Comparison of ENCODE assay signal across 8 mouse cellular contexts in genomic region chrX:72917884-72918681, GRCm38 (mm10). TPM values are rescaled to one million over a fixed set of nuclear protein-coding genes. Genes with fewer than 3 reads are reported as not detected.
A peak's percentile ranks its signal among the peaks of the same experiment; 100 is the strongest.
DNase-seq lines count a peak whose midpoint lies in the region; ATAC-seq and TF ChIP-seq lines count a peak whose summit lies in the region.

Gene Cetn2, minus strand, starts transcription at chrX:72918411.
Gene Nsdhl, plus strand, starts transcription at chrX:72918557.

- peak within 1 kb of the TSS; percentile 63 for H3K9ac ChIP-seq in embryonic facial prominence, embryonic 14.5 days (ENCODE audit: low read depth, low read length)
- peak within 1 kb of the TSS; percentile 64 for H3K9ac ChIP-seq in heart, adult 2 months (ENCODE audit: low read depth, low read length)
- H3K9ac ChIP-seq in limb, embryonic 13.5 days = peak within 1 kb of the TSS; percentile 62
- H3K9ac ChIP-seq in midbrain, embryonic 16.5 days (ENCODE audit: low read depth, low read length) = peak within 1 kb of the TSS; percentile 69

- H3K27ac ChIP-seq in embryonic facial prominence, embryonic 14.5 days (replicated peaks; ENCODE audit: low read depth, low read length) = no peak within 1 kb of the TSS
- peak within 1 kb of the TSS; percentile 48 for H3K27ac ChIP-seq in heart, adult 2 months
- H3K27ac ChIP-seq in limb, embryonic 13.5 days = peak within 1 kb of the TSS; percentile 33; the same call in 1 of the 2 replicates
- H3K27ac ChIP-seq in midbrain, embryonic 16.5 days (ENCODE audit: low read length) = peak within 1 kb of the TSS; percentile 80

- intact Hi-C loops in heart, adult 2 months (cut with DNase I) = no loop called here

- 23% methylated on average over 30 of the region's 41 CpGs for WGBS in embryonic facial prominence, embryonic 14.5 days
- WGBS in heart, adult 2 months = 14% methylated on average over 41 of the region's 41 CpGs
- WGBS in limb, embryonic 13.5 days = 18% methylated on average over 41 of the region's 41 CpGs
- 12% methylated on average over 41 of the region's 41 CpGs for WGBS in midbrain, embryonic 16.5 days

- TF ChIP-seq CTCF in heart, adult 2 months (IDR thresholded peaks at IDR 0.05) = no peak

- H3K36me3 ChIP-seq in embryonic facial prominence, embryonic 14.5 days (ENCODE audit: control insufficient read depth, insufficient read depth, low read length) = no peaks in the 10 kb centered on the region
- no peaks in the 10 kb centered on the region for H3K36me3 ChIP-seq in heart, adult 2 months (ENCODE audit: control insufficient read depth, insufficient read depth, low read length)
- no peaks in the 10 kb centered on the region for H3K36me3 ChIP-seq in limb, embryonic 13.5 days
- H3K36me3 ChIP-seq in midbrain, embryonic 16.5 days (ENCODE audit: control insufficient read depth, insufficient read depth, low read length) = no peaks in the 10 kb centered on the region

- H3K79me2 ChIP-seq in heart, adult 2 months (replicated peaks; ENCODE audit: control insufficient read depth, insufficient read depth, low read length) = no peaks in the 10 kb centered on the region

- H3K4me1 ChIP-seq in embryonic facial prominence, embryonic 14.5 days (ENCODE audit: control insufficient read depth, insufficient read depth, low read length) = no peaks in the 10 kb centered on the region
- H3K4me1 ChIP-seq in heart, adult 2 months (ENCODE audit: control insufficient read depth, insufficient read depth, low read length) = peaks cover 1% of the 10 kb centered on the region; the same call in 1 of the 2 replicates
- peaks cover 6% of the 10 kb centered on the region for H3K4me1 ChIP-seq in limb, embryonic 13.5 days
- H3K4me1 ChIP-seq in midbrain, embryonic 16.5 days (ENCODE audit: control insufficient read depth, insufficient read depth, low read length) = peaks cover 19% of the 10 kb centered on the region

- H3K4me3 ChIP-seq in embryonic facial prominence, embryonic 14.5 days (ENCODE audit: low read depth, low read length) = peak within 1 kb of the TSS; percentile 56
- peak within 1 kb of the TSS; percentile 67 for H3K4me3 ChIP-seq in heart, adult 2 months
- peak within 1 kb of the TSS; percentile 57 for H3K4me3 ChIP-seq in limb, embryonic 13.5 days
- H3K4me3 ChIP-seq in midbrain, embryonic 16.5 days (ENCODE audit: low read depth, low read length) = peak within 1 kb of the TSS; percentile 55

- peak; percentile 99 for ATAC-seq in embryonic facial prominence, embryonic 14.5 days (ENCODE audit: low read depth)
- peak; percentile 99 for ATAC-seq in limb, embryonic 13.5 days (ENCODE audit: low FRiP score, low read depth)
- peak; percentile 99 for ATAC-seq in midbrain, embryonic 16.5 days

- TF ChIP-seq POLR2A in heart, adult 2 months (IDR thresholded peaks at IDR 0.05; ENCODE audit: insufficient read depth, low read depth, low read length) = no peak; the same call in 1 of the 2 replicates

- H3K27me3 ChIP-seq in embryonic facial prominence, embryonic 14.5 days (replicated peaks; ENCODE audit: control insufficient read depth, insufficient read depth, low read length) = no peaks in the 10 kb centered on the region
- H3K27me3 ChIP-seq in heart, adult 2 months (ENCODE audit: control insufficient read depth, insufficient read depth, low read length) = no peaks in the 10 kb centered on the region
- peaks cover 6% of the 10 kb centered on the region; the same call in 1 of the 2 replicates for H3K27me3 ChIP-seq in limb, embryonic 13.5 days
- H3K27me3 ChIP-seq in midbrain, embryonic 16.5 days (ENCODE audit: control insufficient read depth, insufficient read depth, low read depth, low read length) = no peaks in the 10 kb centered on the region

- DNase-seq in 3T3-L1 (ENCODE audit: low read depth, low spot score) = peak; percentile 95
- peak; percentile 36 to 72 for DNase-seq in adrenal gland, postnatal 4 days (ENCODE audit: low spot score in 2 of 2)
- peak; percentile 96 for DNase-seq in embryonic facial prominence, embryonic 14.5 days (ENCODE audit: low spot score)
- peak; percentile 83 to 91 for DNase-seq in heart, adult 2 months
- DNase-seq in kidney, adult 8-10 months = peak; percentile 90 to 91
- peak; percentile 59 to 86 for DNase-seq in spleen, postnatal 10 days (ENCODE audit: low spot score in 2 of 2)

- H3K4me2 ChIP-seq in embryonic facial prominence, embryonic 14.5 days (ENCODE audit: low read depth, low read length) = peak within 1 kb of the TSS; percentile 62
- H3K4me2 ChIP-seq in limb, embryonic 13.5 days (replicated peaks) = peak within 1 kb of the TSS; percentile 66
- peak within 1 kb of the TSS; percentile 70 for H3K4me2 ChIP-seq in midbrain, embryonic 16.5 days (ENCODE audit: low read length)

- no peaks in the 10 kb centered on the region for H3K9me3 ChIP-seq in embryonic facial prominence, embryonic 14.5 days (ENCODE audit: control insufficient read depth, low read length)
- H3K9me3 ChIP-seq in limb, embryonic 13.5 days = no peaks in the 10 kb centered on the region
- H3K9me3 ChIP-seq in midbrain, embryonic 16.5 days (replicated peaks; ENCODE audit: control insufficient read depth, low read length, poor library complexity, severe bottlenecking) = no peaks in the 10 kb centered on the region

- TF ChIP-seq EP300 in heart, adult 2 months (IDR thresholded peaks at IDR 0.05; ENCODE audit: insufficient read depth, low read depth, low read length) = no peak

RNA-seq across cellular contexts. Expression of gene Cetn2, which starts in this region (rescaled TPM):
- 10 to 100 TPM; 45.9 to 46.0 TPM for total RNA-seq in adrenal gland, postnatal 4 days (2021)
- 79.4 and 84.7 TPM in 2 replicates for polyA plus RNA-seq in embryonic facial prominence, embryonic 14.5 days (2014; fragmentation: Nextera tagmentation; extraction: Ambion mirVana)
- total RNA-seq in heart, adult 2 months (2021) = 10 to 100 TPM; 25.9 to 31.5 TPM
- polyA plus RNA-seq in heart, adult 2 months (2012; rRNA removed) = 9.4 and 14.9 TPM in 2 replicates
- polyA plus RNA-seq in limb, embryonic 13.5 days (2015; fragmentation: Nextera tagmentation; extraction: Ambion mirVana) = 72.8 and 75.1 TPM in 2 replicates
- polyA plus RNA-seq in midbrain, embryonic 16.5 days (2015; fragmentation: Nextera tagmentation; extraction: Ambion mirVana) = 73.4 and 79.3 TPM in 2 replicates

RNA-seq across cellular contexts. Expression of gene Nsdhl, which starts in this region (rescaled TPM):
- total RNA-seq in adrenal gland, postnatal 4 days (2021) = 10 to 100 TPM; 25.2 to 25.5 TPM
- polyA plus RNA-seq in embryonic facial prominence, embryonic 14.5 days (2014; fragmentation: Nextera tagmentation; extraction: Ambion mirVana) = 22.5 and 24.8 TPM in 2 replicates
- 1 to 10 TPM; 4.3 to 4.8 TPM for total RNA-seq in heart, adult 2 months (2021)
- 5.2 and 8.5 TPM in 2 replicates for polyA plus RNA-seq in heart, adult 2 months (2012; rRNA removed)
- 22.4 and 22.7 TPM in 2 replicates for polyA plus RNA-seq in limb, embryonic 13.5 days (2015; fragmentation: Nextera tagmentation; extraction: Ambion mirVana)
- 52.7 and 55.8 TPM in 2 replicates for polyA plus RNA-seq in midbrain, embryonic 16.5 days (2015; fragmentation: Nextera tagmentation; extraction: Ambion mirVana)

Comparison
In these comparisons a context has a peak if more than half of its experiments do, and no peak if none do; other contexts are left out.
1. RNA of gene Nsdhl (total RNA-seq): 25.2 to 25.5 TPM in adrenal gland, postnatal 4 days; 4.3 to 4.8 TPM in heart, adult 2 months; every median in the first group is over 4 times any median in the second.
2. Peak in every context shown above with its lines, with median percentiles within 50 percentile points of each other: DNase-seq, ATAC-seq, H3K4me2 ChIP-seq, H3K4me3 ChIP-seq and H3K9ac ChIP-seq.